Mouse (Mus musculus) liver, embryonic 16.5 days (tissue): ENCODE measurements around the gene Olfr250. TPM values are rescaled to one million over a fixed set of nuclear protein-coding genes. Genes with fewer than 3 reads are reported as not detected.
"Not testable (repeated sequence)": the region's sequence is repeated elsewhere in the genome, so short reads cannot be mapped to it uniquely, and the experiment has no call there.

Source experiments
- ATAC-seq: fragments of 200-750 bp; cut with Nextera tagmentation; 2 replicates; pipeline ENCODE4 v1.8.0; 2017; ENCODE audit warnings: low read depth, mild to moderate bottlenecking, moderate number of reproducible peaks, moderate library complexity
- H3K27ac ChIP-seq: fragments of 300-500 bp; sonication (generic); 2 replicates; pipeline ENCODE4 v1.5.1; 2014; ENCODE audit warnings: mild to moderate bottlenecking, low read length
- H3K27me3 ChIP-seq: fragments of 300-500 bp; sonication (generic); 2 replicates; pipeline ENCODE4 v1.6.1; 2014; ENCODE audit warnings: low read depth, low read length, mixed read lengths; ENCODE audit not compliant: control insufficient read depth, insufficient read depth
- H3K36me3 ChIP-seq: fragments of 300-500 bp; sonication (generic); 2 replicates; pipeline ENCODE4 v1.6.1; 2014; ENCODE audit warnings: mild to moderate bottlenecking; ENCODE audit not compliant: control insufficient read depth, insufficient read depth
- H3K4me1 ChIP-seq: fragments of 300-500 bp; sonication (generic); 2 replicates; pipeline ENCODE4 v1.6.1; 2014; ENCODE audit warnings: low read depth, low read length, mixed read lengths; ENCODE audit not compliant: control insufficient read depth
- H3K4me2 ChIP-seq: fragments of 300-500 bp; sonication (generic); 2 replicates; pipeline ENCODE4 v1.6.1; 2014; ENCODE audit warnings: low read depth, low read length, mixed read lengths
- H3K4me3 ChIP-seq: fragments of 300-500 bp; sonication (generic); 2 replicates; pipeline ENCODE4 v1.5.1; 2014; ENCODE audit warnings: low read depth, mild to moderate bottlenecking, low read length
- H3K9ac ChIP-seq: fragments of 300-500 bp; sonication (generic); 2 replicates; pipeline ENCODE4 v1.6.1; 2014; ENCODE audit warnings: low read depth, low read length
- H3K9me3 ChIP-seq: fragments of 300-500 bp; sonication (generic); replicated peaks from 2 replicates; pipeline ENCODE4 v1.6.1; 2016; ENCODE audit warnings: low read length; ENCODE audit not compliant: control insufficient read depth
- WGBS: fragments of 180-500 bp; shearing (Covaris S2); extraction: QIAGEN DNeasy Blood & Tissue Kit; methylation state at CpG from one replicate; pipeline ENCODE4 v1.1.7; 2014; ENCODE audit not compliant: insufficient replicate concordance; 5-methylcytosine and 5-hydroxymethylcytosine counted together
- polyA plus RNA-seq: library from polyadenylated mRNA; unstranded; fragments of >200 nt; fragmentation: Nextera tagmentation; extraction: Ambion mirVana; gene quantifications from 2 replicates; pipeline ENCODE4 v1.2.1, GENCODE M21; 2015

Olfr250 gene
- not detected in 2 replicates for polyA plus RNA-seq

- no peak within 1 kb of the TSS for H3K27ac ChIP-seq
- H3K9ac ChIP-seq = no peak within 1 kb of the TSS
- no peaks in the 10 kb centered on the region for H3K4me1 ChIP-seq
- 80% methylated on average over 2 of the region's 2 CpGs for WGBS
- ATAC-seq = no peak
- no peaks in the 10 kb centered on the region for H3K27me3 ChIP-seq
- no peak within 1 kb of the TSS for H3K4me3 ChIP-seq
- no peaks in the 10 kb centered on the region for H3K36me3 ChIP-seq
- no peak within 1 kb of the TSS for H3K4me2 ChIP-seq
- H3K9me3 ChIP-seq = no peaks in the 10 kb centered on the region
These were observed at the start of gene Olfr250 for GRCm38 (mm10) chr9:38366596-38366995. TSS of gene Olfr250 (plus strand) at chr9:38366896.

- no peak within 1 kb of the TSS for H3K27ac ChIP-seq
- H3K27me3 ChIP-seq = no peaks in the 10 kb centered on the region
- no peaks in the 10 kb centered on the region for H3K4me1 ChIP-seq
- H3K4me3 ChIP-seq = no peak within 1 kb of the TSS
- H3K9me3 ChIP-seq = no peaks in the 10 kb centered on the region
- no peak within 1 kb of the TSS for H3K4me2 ChIP-seq
- no peak within 1 kb of the TSS for H3K9ac ChIP-seq
- no peak for ATAC-seq
- WGBS = 47% methylated on average over 3 of the region's 3 CpGs
- no peaks in the 10 kb centered on the region for H3K36me3 ChIP-seq
These were observed 37.9 kb upstream of the Olfr250 start, which contains the start of gene Olfr25 for GRCm38 (mm10) chr9:38328760-38329159. TSS of gene Olfr25 (plus strand) at chr9:38329060.

- no peaks in the 10 kb centered on the region for H3K27me3 ChIP-seq
- WGBS = 87% methylated on average over 4 of the region's 4 CpGs
- no peak within 1 kb of the TSS for H3K4me2 ChIP-seq
- no peak within 1 kb of the TSS for H3K4me3 ChIP-seq
- no peaks in the 10 kb centered on the region for H3K9me3 ChIP-seq
- H3K36me3 ChIP-seq = no peaks in the 10 kb centered on the region
- H3K4me1 ChIP-seq = no peaks in the 10 kb centered on the region
- H3K27ac ChIP-seq = no peak within 1 kb of the TSS
- no peak within 1 kb of the TSS for H3K9ac ChIP-seq
- ATAC-seq = no peak
These were observed 18.6 kb upstream of the Olfr250 start, which contains the start of gene Olfr898 for GRCm38 (mm10) chr9:38348111-38348510. TSS of gene Olfr898 (plus strand) at chr9:38348411.

GRCm38 (mm10) chr9:38376786-38377185, 10.1 kb downstream of the Olfr250 start, which contains the start of gene Olfr251:
TSS of gene Olfr251 (plus strand) at chr9:38377086.
- Histone ChIP-seq H3K4me1 (no peaks in the 10 kb centered on the region), H3K9ac (no peak within 1 kb of the TSS), H3K4me2 (no peak within 1 kb of the TSS), H3K27me3 (no peaks in the 10 kb centered on the region), H3K36me3 (no peaks in the 10 kb centered on the region), H3K9me3 (no peaks in the 10 kb centered on the region), H3K27ac (no peak within 1 kb of the TSS), H3K4me3 (no peak within 1 kb of the TSS)
- 36% methylated on average over 2 of the region's 2 CpGs for WGBS
- no peak for ATAC-seq

GRCm38 (mm10) chr9:38401398-38401797, 34.7 kb downstream of the Olfr250 start, which contains the start of gene Olfr147:
TSS of gene Olfr147 (plus strand) at chr9:38401698.
- no peak within 1 kb of the TSS for H3K9ac ChIP-seq
- no peaks in the 10 kb centered on the region for H3K4me1 ChIP-seq
- WGBS = 56% methylated on average over 1 of the region's 1 CpGs
- H3K4me2 ChIP-seq = no peak within 1 kb of the TSS
- no peaks in the 10 kb centered on the region for H3K36me3 ChIP-seq
- no peak for ATAC-seq
- H3K27ac ChIP-seq = no peak within 1 kb of the TSS
- H3K4me3 ChIP-seq = no peak within 1 kb of the TSS
- H3K27me3 ChIP-seq = no peaks in the 10 kb centered on the region
- H3K9me3 ChIP-seq = no peaks in the 10 kb centered on the region

- not testable (repeated sequence) for H3K4me3 ChIP-seq, H3K9me3 ChIP-seq, H3K4me2 ChIP-seq, H3K4me1 ChIP-seq, H3K27ac ChIP-seq, ATAC-seq, H3K36me3 ChIP-seq, H3K27me3 ChIP-seq, H3K9ac ChIP-seq
- 70% methylated on average over 3 of the region's 3 CpGs for WGBS
These were observed 40.8 kb downstream of the Olfr250 start for GRCm38 (mm10) chr9:38407502-38407901.

GRCm38 (mm10) chr9:38413502-38413901, 46.8 kb downstream of the Olfr250 start:
- not testable (repeated sequence) for H3K27me3 ChIP-seq, H3K4me2 ChIP-seq, H3K4me1 ChIP-seq, H3K9me3 ChIP-seq, H3K36me3 ChIP-seq, H3K9ac ChIP-seq, H3K4me3 ChIP-seq, ATAC-seq, H3K27ac ChIP-seq
- 81% methylated on average over 14 of the region's 14 CpGs for WGBS

Other genes starting within 250 kb of the Olfr250 start
- gene Olfr890, start 224.4 kb upstream of the Olfr250 start, polyA plus RNA-seq = not detected in 2 replicates
- gene Olfr891, start 186.1 kb upstream of the Olfr250 start, polyA plus RNA-seq = not detected in 2 replicates
- not detected in 2 replicates for gene Olfr893, start 158.5 kb upstream of the Olfr250 start, polyA plus RNA-seq
- gene Olfr894, start 148.8 kb upstream of the Olfr250 start, polyA plus RNA-seq = not detected in 2 replicates
- gene Olfr143, start 114.1 kb upstream of the Olfr250 start, polyA plus RNA-seq = not detected in 2 replicates
- gene Olfr895, start 99.0 kb upstream of the Olfr250 start, polyA plus RNA-seq = not detected in 2 replicates
- not detected in 2 replicates for gene Olfr896-ps1, start 75.8 kb upstream of the Olfr250 start, polyA plus RNA-seq
- gene Olfr25, start 37.8 kb upstream of the Olfr250 start, polyA plus RNA-seq = not detected in 2 replicates
- not detected in 2 replicates for gene Olfr898, start 18.5 kb upstream of the Olfr250 start, polyA plus RNA-seq
- not detected in 2 replicates for gene Olfr251, start 10.2 kb downstream of the Olfr250 start, polyA plus RNA-seq
- not detected in 2 replicates for gene Olfr147, start 34.8 kb downstream of the Olfr250 start, polyA plus RNA-seq
- gene Olfr901, start 62.6 kb downstream of the Olfr250 start, polyA plus RNA-seq = not detected in 2 replicates
- gene Olfr902, start 80.8 kb downstream of the Olfr250 start, polyA plus RNA-seq = not detected in 2 replicates
- not detected in 2 replicates for gene Olfr904, start 96.2 kb downstream of the Olfr250 start, polyA plus RNA-seq
- not detected in 2 replicates for gene Olfr905, start 104.2 kb downstream of the Olfr250 start, polyA plus RNA-seq
- gene Olfr906, start 120.2 kb downstream of the Olfr250 start, polyA plus RNA-seq = not detected in 2 replicates
- not detected in 2 replicates for gene Olfr907, start 128.9 kb downstream of the Olfr250 start, polyA plus RNA-seq
- gene Olfr911-ps1, start 154.7 kb downstream of the Olfr250 start, polyA plus RNA-seq = not detected in 2 replicates
- gene Olfr910, start 171.0 kb downstream of the Olfr250 start, polyA plus RNA-seq = not detected in 2 replicates
- not detected in 2 replicates for gene Olfr912, start 213.3 kb downstream of the Olfr250 start, polyA plus RNA-seq
- not detected in 2 replicates for gene Olfr913, start 225.9 kb downstream of the Olfr250 start, polyA plus RNA-seq
- not detected in 2 replicates for gene Olfr914, start 238.2 kb downstream of the Olfr250 start, polyA plus RNA-seq